Mouse (Mus musculus): ENCODE measurements around the gene H2-Oa.

DNA sequence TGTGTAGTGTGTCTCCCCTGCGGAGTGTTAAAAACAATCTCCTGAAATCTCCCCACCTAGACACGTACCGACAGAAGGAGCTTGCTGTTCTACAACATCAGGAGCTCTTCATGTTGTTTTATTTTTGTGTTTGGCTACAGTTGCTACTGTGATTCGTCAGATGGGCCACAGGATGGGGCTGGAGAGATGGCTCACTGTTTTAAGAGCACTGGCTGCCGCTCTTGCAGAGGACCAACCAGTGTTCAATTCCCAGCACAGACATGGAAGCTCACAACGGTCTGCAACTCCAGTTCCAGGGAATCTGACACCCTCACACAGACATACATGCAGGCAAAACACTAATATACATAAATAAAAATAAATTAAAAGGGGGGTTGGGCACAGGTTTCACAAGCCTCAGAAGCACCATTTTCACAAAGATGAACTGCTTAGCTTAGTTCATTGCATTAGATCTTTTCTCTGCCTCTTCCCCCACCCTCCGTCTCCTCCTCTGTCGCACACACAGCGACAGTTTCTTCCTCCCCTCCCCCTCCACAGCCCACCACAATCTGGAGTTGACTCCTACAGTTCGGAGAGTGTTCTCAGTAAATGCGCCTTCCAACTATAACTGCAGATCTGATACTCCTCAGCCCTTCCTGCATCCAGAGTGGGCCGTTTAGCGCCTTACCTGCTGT lies 36.3 kb downstream of the H2-Oa start:
- TF ChIP-seq CTCF (IDR thresholded peaks at IDR 0.05; ENCODE audit: borderline replicate concordance, insufficient read depth, low read length): no peak
- 0 out of 2 replicates have a peak, but pooled peaks have one; percentile 24 for TF ChIP-seq POLR2A (IDR thresholded peaks at IDR 0.05; ENCODE audit: low read depth, low read length)
